Mouse (Mus musculus) spleen, adult 2 months (tissue): ENCODE results near the gene Sigmar1.

Experiments
- CTCF ChIP-seq: fragments of 200-500 bp; IDR thresholded peaks from 2 replicates; pipeline ENCODE4 v1.5.1; 2011; ENCODE audit warnings: mild to moderate bottlenecking, inconsistent platforms; ENCODE audit not compliant: insufficient read depth, insufficient read length, insufficient replicate concordance; ENCODE audit errors: extremely low read depth
- POLR2A ChIP-seq: fragments of 200-500 bp; IDR thresholded peaks from 2 replicates; pipeline ENCODE4 v1.6.1; 2011; ENCODE audit warnings: low read depth, low read length, inconsistent platforms

GRCm38 (mm10) chr4:41761680-41762079 lies 5.7 kb upstream of the Sigmar1 start:
- TF ChIP-seq POLR2A (no peak), CTCF (no peak)
